Mouse (Mus musculus) cerebellum, adult 2 months (tissue): ENCODE data around the gene Usp47. TPM values are rescaled to one million over a fixed set of nuclear protein-coding genes. Genes with fewer than 3 reads are reported as not detected.

Experiments
- DNase-seq, 2 experiments: peaks; one replicate each; pipeline ENCODE4 v3.0.0; 2021
- H3K27ac ChIP-seq: fragments of 200-500 bp; 2 replicates; pipeline ENCODE4 v1.5.1; 2012; ENCODE audit warnings: low read length, control low read depth, inconsistent platforms; ENCODE audit not compliant: insufficient read depth
- H3K27me3 ChIP-seq: fragments of 200-500 bp; 2 replicates; pipeline ENCODE4 v1.6.1; 2012; ENCODE audit warnings: inconsistent platforms, mild to moderate bottlenecking, low read length, moderate library complexity; ENCODE audit not compliant: control insufficient read depth, insufficient read depth
- H3K4me1 ChIP-seq: fragments of 200-500 bp; 2 replicates; pipeline ENCODE4 v1.6.1; 2011; ENCODE audit warnings: low read length; ENCODE audit not compliant: control insufficient read depth, insufficient read depth
- H3K4me3 ChIP-seq: fragments of 200-500 bp; replicated peaks from 2 replicates; pipeline ENCODE3; 2011; ENCODE audit warnings: mild to moderate bottlenecking, low read depth, low read length, control low read depth; ENCODE audit not compliant: insufficient read depth
- CTCF ChIP-seq: fragments of 200-500 bp; IDR thresholded peaks from 2 replicates; pipeline ENCODE4 v1.5.1; 2011; ENCODE audit warnings: low read depth, mild to moderate bottlenecking, control low read depth, low read length, moderate library complexity, borderline replicate concordance; ENCODE audit not compliant: insufficient read depth
- POLR2A ChIP-seq: fragments of 200-500 bp; IDR thresholded peaks from 2 replicates; pipeline ENCODE4 v1.6.1; 2011; ENCODE audit warnings: low read length, control low read depth, borderline replicate concordance; ENCODE audit not compliant: insufficient read depth
- WGBS: fragments of 180-500 bp; shearing (Covaris S2); methylation state at CpG from one replicate; pipeline ENCODE4 v1.1.7; 2018; 5-methylcytosine and 5-hydroxymethylcytosine counted together
- polyA plus RNA-seq: library from polyadenylated mRNA; depleted of rRNA; stranded (reverse); fragments of >200 nt; gene quantifications from 2 replicates; pipeline ENCODE4 v1.2.3, GENCODE M21; 2012

Gene Usp47
- polyA plus RNA-seq, 1 experiment, result 45.1 TPM

DNA sequence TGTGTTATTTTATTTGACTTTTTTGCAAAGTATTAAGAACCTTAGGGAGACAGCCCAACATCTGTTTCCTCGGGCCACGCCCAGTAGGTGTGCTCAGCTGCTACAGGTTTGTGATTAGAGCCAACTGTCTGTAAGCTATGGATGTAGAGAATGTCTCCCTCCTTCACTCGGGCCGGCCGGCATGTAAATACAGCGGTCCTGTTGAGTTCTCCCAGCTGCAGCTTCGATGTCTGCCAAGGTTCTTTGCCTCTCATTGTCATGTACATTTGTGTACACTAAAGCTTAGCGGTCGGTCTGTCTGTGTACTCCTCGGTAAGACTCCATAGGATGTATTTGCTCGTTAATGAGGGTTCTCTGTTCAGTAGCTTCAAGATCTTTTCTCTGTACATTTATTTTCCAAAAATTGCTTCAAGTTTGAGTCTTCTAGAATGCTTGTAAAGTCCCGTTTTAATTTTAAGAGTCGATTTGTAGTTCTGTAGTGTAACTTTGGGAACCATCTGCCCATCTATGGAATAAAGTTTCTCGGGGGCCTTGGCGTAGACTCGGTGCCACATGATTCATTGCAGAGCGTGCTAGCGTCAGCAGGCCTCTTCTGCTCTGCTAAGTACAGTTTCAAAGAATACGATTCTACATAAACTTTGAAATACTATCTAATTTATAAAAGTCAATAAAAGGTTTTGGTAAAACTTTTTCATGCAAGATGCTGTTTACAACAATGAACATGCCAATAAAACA, 87.5 kb downstream of the Usp47 start:
- no peak for DNase-seq
- TF ChIP-seq POLR2A, result no peak
- no peak for TF ChIP-seq CTCF
- no peak overlapping the region for H3K27ac ChIP-seq
- 76% methylated on average over 19 of the region's 19 CpGs for WGBS
- H3K27me3 ChIP-seq, result no peaks in the 10 kb centered on the region
- no peaks in the 10 kb centered on the region for H3K4me1 ChIP-seq
- H3K4me3 ChIP-seq, result no peak overlapping the region

DNA sequence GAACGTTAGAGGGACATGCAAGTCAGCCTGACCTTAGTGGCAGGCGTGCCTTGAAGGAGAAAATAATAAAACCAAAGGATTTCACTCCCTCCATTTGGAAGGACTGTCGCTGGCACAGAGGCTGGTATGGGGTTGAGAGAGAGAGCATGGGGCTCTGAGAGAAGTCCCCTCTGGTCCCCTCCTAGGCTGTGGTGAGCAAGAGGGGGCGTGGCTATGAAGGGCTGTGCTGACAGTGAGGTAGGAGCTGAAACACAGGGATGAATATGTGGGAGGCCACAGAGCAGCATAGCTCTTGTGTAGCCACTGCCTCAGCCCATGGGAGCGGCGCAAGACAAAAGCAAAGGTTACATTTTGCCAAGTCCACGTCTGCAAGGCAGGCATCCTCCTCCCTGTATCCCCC, 94.2 kb downstream of the Usp47 start:
- no peak for DNase-seq
- no peak overlapping the region for H3K27ac ChIP-seq
- peaks cover 25% of the 10 kb centered on the region for H3K4me1 ChIP-seq
- H3K27me3 ChIP-seq, result no peaks in the 10 kb centered on the region
- no peak for TF ChIP-seq CTCF
- TF ChIP-seq POLR2A, result no peak
- H3K4me3 ChIP-seq, result no peak overlapping the region
- 90% methylated on average over 7 of the region's 7 CpGs for WGBS

DNA sequence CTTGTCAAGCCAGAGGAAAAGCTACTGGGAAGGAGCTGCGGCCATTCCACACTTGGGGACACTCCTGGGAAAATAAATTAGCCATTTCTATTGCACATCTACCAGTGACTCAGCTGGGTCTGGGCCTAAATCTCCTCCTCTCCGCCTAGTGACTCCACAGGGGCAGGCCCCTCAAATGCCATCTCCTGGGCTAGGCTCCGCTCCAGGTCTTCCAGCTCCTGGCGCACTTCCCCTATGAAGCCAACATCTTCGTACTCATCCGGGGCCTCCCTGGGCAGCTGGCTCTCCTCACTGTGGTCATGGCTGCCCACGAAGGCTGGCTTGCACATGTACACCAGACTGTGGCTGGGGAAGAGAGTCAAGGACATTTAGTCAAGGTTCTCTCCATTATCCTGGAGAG, 94.8 kb downstream of the Usp47 start:
- peaks cover 31% of the 10 kb centered on the region for H3K4me1 ChIP-seq
- 59% methylated on average over 7 of the region's 7 CpGs for WGBS
- H3K27me3 ChIP-seq, result no peaks in the 10 kb centered on the region
- H3K27ac ChIP-seq, result no peak overlapping the region
- H3K4me3 ChIP-seq, result no peak overlapping the region
- DNase-seq, result no peak
- no peak for TF ChIP-seq CTCF
- TF ChIP-seq POLR2A, result no peak

DNA sequence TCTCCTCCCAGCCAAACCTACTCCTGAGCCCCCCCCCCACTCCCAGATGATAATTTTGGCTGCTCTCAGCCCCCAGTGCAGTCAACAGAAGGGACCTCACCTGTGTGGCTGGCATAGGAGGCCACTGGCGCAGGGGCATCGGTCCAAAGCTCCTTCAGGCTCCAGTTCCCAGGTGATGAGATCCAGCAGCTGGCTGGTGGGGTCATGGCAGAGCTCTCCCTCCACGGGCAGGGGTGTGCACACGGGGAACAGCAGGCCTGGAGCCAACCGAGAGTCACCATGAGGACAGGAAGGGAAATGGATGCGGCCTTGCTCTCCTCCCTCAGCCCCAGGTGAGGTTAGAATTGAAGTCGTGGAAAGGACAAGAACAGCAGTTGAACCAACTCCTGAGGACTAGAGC, 95.9 kb downstream of the Usp47 start:
- DNase-seq, result peak in 1 of 2 experiments; percentile 27
- no peak overlapping the region for H3K4me3 ChIP-seq
- no peak overlapping the region for H3K27ac ChIP-seq
- no peak for TF ChIP-seq POLR2A
- no peak for TF ChIP-seq CTCF
- WGBS, result 75% methylated on average over 7 of the region's 7 CpGs
- H3K4me1 ChIP-seq, result peaks cover 43% of the 10 kb centered on the region
- H3K27me3 ChIP-seq, result no peaks in the 10 kb centered on the region

DNA sequence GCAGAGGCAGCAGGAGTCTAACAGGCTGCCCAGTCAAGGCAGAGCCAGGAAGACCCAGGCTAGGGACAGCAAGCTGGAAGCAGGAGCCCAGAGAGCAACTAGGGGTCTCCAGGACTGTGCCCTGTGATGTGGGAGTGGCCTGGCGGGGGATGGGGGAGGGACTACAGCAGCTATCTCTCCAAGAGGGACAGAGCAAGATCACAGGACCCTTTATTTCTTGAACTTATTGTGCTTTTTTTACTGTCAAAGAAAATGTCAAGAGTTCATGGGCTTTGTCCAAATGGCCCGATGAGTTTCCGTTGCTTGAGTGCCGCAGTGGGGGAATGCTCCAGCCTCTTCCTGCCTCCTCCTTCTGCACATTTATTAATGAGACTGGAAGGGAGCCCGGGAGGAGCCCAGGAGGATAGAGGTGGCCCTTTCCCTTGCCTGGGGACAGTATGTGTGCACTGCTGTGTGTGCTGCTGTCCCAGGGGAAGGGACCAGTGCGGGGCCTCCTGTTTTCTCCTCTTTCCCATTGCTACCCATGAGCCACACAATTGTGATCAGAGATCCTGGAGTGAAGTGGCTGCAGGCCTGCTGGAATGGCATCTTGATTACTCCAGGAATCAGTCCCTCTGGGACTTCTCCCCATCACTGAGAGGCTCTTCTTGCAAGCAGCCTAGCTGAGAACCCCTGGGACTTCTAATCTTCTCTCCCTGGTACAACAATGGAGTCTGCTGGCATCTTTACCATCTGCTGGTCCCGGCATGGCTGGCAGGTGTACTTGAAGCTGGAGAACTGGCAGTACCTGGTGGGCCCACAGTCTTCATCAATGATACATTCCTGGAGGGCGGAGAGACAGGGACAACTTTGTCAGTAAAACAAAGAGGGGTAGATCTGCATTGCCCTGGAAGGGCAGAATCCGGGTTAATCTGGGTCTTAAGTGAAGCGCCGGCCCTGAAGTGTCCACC, 97.8 kb downstream of the Usp47 start:
- Histone ChIP-seq H3K27me3 (no peaks in the 10 kb centered on the region), H3K27ac (peak overlapping the region; percentile 62), H3K4me3 (no peak overlapping the region), H3K4me1 (peaks cover 50% of the 10 kb centered on the region)
- no peak for TF ChIP-seq CTCF
- no peak for TF ChIP-seq POLR2A
- WGBS, result 33% methylated on average over 11 of the region's 11 CpGs
- peak; percentile 75 to 86 for DNase-seq

DNA sequence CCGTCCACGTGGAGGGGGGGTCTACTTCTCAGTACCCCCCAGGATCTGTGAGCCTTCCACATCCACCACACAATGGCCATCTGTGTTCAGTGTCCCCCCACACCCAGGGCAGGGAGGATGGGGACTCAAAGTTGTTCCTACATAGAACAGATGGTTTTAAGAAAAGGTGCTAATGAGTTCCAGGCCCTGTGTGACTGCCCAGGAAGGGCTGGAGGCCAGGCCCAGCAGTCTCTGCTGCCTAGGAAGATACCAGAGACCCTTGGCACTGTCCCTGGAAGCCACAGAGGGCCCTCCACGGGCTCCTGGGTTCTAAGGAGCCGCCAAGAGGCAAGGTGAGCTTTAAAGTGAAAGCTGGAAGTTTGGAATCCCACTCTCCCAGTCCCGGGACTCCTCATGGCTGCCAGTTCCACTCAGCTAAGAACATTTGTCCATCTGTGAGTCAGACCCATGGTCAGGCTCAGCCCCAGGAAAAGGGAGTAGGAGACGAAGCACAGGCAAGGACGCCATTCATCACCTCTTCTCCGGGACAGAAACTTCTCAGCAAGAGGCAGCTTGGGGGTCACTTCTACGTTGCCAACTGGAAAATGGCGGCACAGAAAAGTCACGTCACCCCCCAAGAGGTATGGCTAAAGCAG, 98.7 kb downstream of the Usp47 start:
- H3K27me3 ChIP-seq, result no peaks in the 10 kb centered on the region
- DNase-seq, result peak; percentile 89 to 93
- 20% methylated on average over 11 of the region's 11 CpGs for WGBS
- H3K4me3 ChIP-seq, result no peak overlapping the region
- H3K27ac ChIP-seq, result peak overlapping the region; percentile 62
- no peak for TF ChIP-seq POLR2A
- no peak for TF ChIP-seq CTCF
- H3K4me1 ChIP-seq, result peaks cover 50% of the 10 kb centered on the region

DNA sequence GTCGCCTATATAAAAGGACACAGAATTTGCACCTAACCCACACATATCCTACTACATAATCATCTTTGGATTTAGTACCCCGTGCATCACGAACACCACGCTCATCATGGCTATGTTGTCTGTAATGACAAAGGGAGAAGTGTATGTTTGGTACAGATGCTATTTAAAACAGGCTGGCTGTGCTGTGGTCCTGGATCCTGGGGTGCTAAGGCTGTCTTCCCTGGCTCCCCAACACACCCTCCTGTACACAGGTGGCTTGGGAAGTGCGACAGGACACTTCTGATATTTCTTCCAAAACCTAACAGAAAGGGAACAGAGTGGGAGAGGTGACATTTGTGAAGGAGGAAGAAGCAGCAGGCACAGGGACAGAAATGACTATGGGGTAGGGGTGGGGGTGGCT, 100.3 kb downstream of the Usp47 start:
- DNase-seq, result no peak
- WGBS, result 94% methylated on average over 5 of the region's 5 CpGs
- Histone ChIP-seq H3K4me3 (no peak overlapping the region), H3K4me1 (peaks cover 64% of the 10 kb centered on the region), H3K27me3 (no peaks in the 10 kb centered on the region), H3K27ac (no peak overlapping the region)
- TF ChIP-seq CTCF, result no peak
- no peak for TF ChIP-seq POLR2A
